Mouse (Mus musculus) fat pad, adult 2 months (tissue): ENCODE data around the gene Mettl7a3.
"Not testable (repeated sequence)": the region's sequence is repeated elsewhere in the genome, so short reads cannot be mapped to it uniquely, and the experiment has no call there.

ENCODE experiments used
- DNase-seq: peaks from one replicate; pipeline ENCODE4 v3.0.0-alpha.2; 2011; ENCODE audit warnings: low read depth, low spot score; ENCODE audit errors: extremely low read depth

The Mettl7a3 gene

DNA sequence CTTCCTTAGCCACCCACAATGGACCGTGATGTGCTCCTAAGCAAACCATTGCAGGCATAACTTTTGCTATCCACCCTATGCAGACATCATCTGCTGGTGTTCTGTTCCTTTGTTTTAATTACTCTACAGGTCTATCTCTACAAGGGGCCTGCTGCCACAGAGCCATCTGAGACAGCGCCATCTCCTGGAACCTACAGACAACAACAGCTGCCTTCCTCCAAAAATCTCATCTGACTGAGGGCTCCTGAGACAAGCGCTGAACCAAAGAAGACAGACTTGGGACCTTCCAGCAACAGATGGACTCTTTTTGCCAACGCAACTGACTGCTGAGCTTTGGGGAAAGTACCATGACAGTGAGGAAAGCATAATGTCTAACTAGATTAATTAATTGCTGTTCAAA lies 6.6 kb upstream of the Mettl7a3 start:
- DNase-seq, result not testable (repeated sequence)

DNA sequence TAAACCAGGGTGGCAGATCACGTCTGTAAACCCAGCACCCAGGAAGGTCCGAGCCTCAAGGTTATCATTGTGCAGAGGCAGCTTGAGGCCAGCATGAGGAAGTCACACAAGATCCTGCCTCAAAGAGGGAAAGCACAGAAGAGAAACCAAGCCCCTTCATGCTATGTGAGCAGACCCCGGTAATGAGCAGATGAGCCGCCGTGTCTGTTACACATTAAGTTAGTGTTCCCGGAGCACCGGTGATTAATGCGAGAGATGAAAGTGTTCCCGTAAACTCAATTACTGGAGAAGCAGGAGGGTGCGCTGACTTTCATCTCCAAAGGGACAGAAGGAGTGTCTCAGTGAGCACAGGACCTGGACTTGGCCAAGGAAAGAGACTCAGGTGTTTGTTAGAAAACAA lies 5.4 kb upstream of the Mettl7a3 start:
- DNase-seq, result not testable (repeated sequence)

DNA sequence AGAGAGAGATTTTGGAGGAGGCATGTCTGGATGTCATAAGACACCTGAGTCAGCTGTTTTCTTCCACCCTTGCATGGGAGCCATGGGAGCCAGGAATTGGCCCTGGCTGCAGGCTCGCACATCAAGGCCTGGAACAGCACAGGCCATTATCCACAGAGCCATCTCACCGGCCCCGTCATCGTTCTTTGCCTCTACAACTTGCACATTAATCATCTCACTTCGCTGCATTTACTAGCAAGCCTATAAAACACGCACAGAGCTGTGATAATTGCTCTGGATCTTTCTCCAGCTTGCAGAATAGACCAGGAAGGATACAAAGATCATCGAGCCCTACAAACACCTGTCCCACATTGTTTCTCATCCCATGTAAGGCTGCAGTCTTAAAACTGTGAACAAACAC lies 4.0 kb upstream of the Mettl7a3 start:
- DNase-seq, result no peak

- DNase-seq, result not testable (repeated sequence)
Observed at GRCm38 (mm10) chr15:100332077-100332961, 2.4 kb upstream of the Mettl7a3 start.

DNA sequence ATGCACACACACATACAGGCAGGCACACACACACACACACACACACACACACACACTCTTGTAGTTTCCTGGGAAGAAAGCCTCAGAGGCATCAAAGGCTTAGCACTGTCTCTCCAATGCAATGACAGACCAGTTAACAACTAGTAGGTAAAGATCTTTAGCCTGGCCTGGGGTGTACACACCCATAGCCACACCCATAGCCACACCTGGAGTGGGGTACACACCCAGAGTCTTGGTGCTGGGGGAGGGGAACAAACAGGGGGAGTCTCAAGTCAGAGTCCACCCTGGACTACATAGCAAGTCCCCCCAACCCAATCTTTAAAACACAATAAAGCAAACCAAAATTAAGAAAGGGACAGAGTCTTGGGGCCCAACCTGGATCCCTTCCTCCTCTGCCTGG lies 2.6 kb downstream of the Mettl7a3 start:
- DNase-seq, result not testable (repeated sequence)

DNA sequence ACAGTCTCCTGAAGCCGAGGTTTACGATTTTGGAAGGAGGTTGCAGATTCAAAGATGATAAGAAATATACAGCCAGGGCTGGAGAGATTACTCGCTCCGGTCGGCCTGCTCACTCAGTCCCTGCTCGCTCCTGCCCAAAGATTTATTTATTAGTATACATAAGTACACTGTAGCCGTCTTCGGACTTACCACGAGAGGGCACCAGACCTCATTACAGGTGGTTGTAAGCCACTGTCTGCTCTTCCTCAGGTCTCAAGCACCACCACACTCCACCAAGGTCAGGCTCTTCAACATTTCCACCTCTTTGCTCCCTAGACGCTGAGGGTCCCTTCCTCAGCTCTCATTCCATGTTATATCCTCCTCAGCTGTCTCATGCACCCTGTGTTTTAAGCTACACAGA lies 3.1 kb downstream of the Mettl7a3 start:
- DNase-seq, result not testable (repeated sequence)

- not testable (repeated sequence) for DNase-seq
Observed at GRCm38 (mm10) chr15:100341314-100341980, 6.7 kb downstream of the Mettl7a3 start.

GRCm38 (mm10) chr15:100345484-100345883 lies 10.8 kb downstream of the Mettl7a3 start:
- DNase-seq, result no peak

DNA sequence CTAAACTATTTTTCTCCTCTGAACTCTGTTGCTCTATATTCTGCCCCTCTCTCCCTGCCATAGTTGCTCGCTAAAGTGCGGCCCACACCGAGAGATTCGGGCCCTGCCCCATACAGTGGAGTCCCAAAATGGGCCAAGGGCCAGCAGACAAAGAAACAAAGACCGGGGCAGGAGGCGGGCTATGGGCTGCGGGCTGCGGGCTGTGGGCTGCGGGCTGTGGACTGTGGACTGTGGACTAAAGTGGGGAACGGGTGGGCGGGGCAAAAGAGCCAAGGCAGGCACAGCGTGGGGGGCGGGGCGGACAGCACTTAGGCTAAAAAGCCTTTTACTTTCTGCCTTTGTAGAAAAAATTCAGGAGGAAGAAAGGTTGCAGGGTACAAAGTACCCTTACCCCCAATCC lies 12.0 kb downstream of the Mettl7a3 start:
- no peak for DNase-seq

GRCm38 (mm10) chr15:100349496-100349895 lies 14.8 kb downstream of the Mettl7a3 start:
- no peak for DNase-seq

- no peak for DNase-seq
Observed at GRCm38 (mm10) chr15:100351501-100352060, 16.9 kb downstream of the Mettl7a3 start.

DNA sequence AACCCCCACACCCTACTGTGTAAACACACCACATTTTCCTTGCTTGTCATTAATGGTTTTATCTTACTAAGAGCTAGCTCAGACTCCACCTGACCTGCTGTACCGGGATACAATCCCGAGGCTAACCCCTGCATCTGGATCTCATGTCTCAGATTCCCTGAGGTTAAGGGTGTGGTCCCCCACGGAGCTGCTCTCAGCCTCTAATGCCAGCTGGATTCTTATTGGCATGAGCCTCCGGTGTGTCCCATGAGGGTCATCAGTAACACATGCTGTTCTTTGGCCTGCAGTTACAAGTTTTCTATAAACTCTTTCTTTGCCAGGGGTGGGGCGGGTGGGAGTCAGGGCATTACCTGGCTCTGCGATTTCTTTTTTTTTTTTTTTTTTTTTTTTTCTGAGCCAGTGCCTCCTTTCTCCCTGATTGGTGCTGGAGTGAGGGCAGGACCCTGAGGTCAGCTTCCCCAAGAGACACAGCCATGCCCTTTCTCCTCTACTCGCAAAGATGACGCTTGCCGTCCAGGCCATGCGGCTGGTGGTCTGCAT lies 18.1 kb downstream of the Mettl7a3 start, which contains the start of the genes Methig1 and Mettl7a2:
TSS of gene Methig1 (plus strand) at position 439 of the 540 bp plus-strand sequence.
TSS of gene Mettl7a2 (plus strand) at position 490 of the 540 bp plus-strand sequence.
- no peak for DNase-seq

GRCm38 (mm10) chr15:100353399-100353798 lies 18.7 kb downstream of the Mettl7a3 start:
- not testable (repeated sequence) for DNase-seq

DNA sequence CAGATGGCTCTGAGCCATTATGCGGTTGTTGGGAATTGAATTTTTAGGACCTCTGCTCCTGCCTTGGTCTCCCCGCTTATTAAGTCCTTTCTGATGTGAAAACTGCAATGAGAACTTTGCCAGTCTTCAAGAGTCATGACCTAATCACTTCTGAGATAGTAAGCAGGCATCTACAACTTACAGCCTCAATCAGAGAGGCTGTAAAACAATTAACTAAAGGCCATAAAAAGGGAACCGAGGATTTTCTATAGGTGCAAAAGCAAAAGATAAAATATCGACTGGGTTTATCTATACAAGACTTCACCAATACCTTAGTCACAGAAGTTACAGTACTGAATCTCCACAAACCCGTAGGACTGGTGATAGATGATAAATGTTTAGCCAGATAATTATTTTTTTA lies 21.1 kb downstream of the Mettl7a3 start:
- DNase-seq, result no peak

DNA sequence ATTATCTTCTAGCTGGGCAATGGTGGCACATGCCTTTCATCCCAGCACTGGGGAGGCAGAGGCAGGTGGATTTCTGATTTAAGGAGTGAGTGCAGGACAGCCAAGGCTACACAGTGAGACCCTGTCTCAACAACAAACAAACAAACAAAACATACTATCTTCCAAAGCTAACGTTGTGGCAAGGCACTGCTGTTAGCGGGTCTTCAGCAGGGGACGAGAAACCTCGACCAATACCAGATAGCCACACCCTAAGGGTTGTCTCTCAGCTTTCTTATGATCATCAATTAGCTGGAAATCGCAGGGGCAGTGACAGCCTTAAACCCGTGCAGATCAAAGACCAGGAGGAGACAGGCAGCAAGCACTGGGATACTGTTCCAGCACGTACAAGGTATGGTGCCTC lies 29.5 kb downstream of the Mettl7a3 start, which contains the start of gene Higd1c:
TSS of gene Higd1c (plus strand) at position 301 of the 400 bp plus-strand sequence.
- no peak for DNase-seq

DNA sequence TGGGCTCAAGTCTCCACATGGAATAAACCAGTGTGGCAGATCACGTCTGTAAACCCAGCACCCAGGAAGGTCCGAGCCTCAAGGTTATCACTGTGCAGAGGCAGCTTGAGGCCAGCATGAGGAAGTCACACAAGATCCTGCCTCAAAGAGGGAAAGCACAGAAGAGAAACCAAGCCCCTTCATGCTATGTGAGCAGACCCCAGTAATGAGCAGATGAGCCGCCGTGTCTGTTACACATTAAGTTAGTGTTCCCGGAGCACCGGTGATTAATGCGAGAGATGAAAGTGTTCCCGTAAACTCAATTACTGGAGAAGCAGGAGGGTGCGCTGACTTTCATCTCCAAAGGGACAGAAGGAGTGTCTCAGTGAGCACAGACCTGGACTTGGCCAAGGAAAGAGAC lies 31.2 kb downstream of the Mettl7a3 start:
- DNase-seq, result not testable (repeated sequence)

GRCm38 (mm10) chr15:100367119-100367518 lies 32.4 kb downstream of the Mettl7a3 start:
- DNase-seq, result no peak

GRCm38 (mm10) chr15:100375066-100375465 lies 40.3 kb downstream of the Mettl7a3 start:
- DNase-seq, result no peak

DNA sequence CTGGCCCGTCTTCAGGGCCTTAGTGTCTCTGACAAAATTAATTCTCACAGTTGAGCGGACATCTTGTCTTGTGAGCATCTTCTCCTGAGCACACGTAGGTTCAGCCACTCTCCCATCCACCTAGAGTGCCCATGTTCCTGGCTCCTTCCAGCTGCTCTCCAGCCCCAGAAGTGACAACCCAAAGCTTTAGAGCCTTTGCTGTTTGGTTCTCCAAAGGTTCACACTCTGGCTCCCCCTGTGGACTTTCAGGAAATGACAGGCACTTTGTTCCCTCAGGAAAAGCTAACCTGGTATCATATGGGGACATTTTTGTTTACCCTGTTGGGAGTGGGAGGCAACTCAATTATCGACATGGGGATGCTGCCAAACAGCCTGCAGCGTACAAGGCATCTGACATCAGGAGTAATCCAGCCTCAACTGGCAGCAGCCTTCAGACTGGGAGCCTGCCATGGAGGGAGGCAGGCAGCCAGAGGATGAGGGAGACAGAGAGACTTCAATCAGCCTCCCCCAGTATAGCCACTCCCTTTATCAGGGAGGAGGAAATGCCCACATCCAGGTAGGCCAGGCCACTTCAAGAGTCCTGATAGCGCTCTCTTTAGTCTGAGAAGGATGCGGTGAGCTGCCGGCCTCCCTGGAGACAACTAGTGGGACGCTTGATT lies 43.2 kb downstream of the Mettl7a3 start:
- not testable (repeated sequence) for DNase-seq

- no peak for DNase-seq
Observed at GRCm38 (mm10) chr15:100379658-100380057, 44.9 kb downstream of the Mettl7a3 start.

DNA sequence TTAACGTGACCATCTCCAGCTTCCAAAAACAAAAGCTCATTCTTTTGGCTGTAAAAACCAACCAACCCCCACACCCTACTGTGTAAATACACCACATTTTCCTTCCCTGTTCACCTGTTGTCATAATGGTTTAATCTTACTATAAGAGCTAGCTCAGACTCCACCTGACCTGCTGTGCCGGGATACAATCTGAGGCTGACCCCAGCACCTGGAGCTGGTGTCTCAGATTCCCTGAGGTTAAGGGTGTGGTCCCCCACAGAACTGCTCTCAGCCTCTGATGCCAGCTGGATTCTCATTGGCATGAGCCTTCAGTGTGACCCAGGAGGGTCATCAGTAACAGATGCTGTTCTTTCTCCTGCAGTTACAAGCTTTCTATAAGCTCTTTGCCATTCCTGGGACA lies 45.4 kb downstream of the Mettl7a3 start:
- no peak for DNase-seq
